Mouse (Mus musculus): ENCODE results near the gene Ahdc1.

DNA sequence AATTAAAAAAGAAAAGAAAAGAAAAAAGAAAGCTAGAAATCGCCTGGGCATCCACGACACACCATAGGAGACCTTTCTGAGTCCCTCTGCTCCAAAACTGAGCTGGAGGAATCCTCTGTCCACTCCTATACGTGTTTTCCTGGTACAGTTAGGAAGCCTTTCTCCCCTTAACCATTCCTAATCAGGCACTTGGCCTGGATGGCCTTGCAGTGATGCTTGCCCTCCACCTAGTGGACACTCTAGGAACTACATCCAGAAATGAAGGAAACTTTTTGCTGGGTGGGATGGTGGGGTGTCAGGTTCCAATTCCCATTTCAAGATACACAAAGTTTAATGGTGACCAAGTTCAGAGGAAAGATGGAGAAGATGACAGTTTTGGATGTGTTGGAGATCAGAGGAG is 5.8 kb upstream of the Ahdc1 start:
- TF ChIP-seq NRF1 (IDR thresholded peaks at IDR 0.05; ENCODE audit: insufficient read depth, low read depth, low read length, poor library complexity, severe bottlenecking) (no peak), ELF1 (IDR thresholded peaks at IDR 0.05; ENCODE audit: low read depth, low read length) (no peak)

Data from MEL (cell line).